Mouse (Mus musculus): ENCODE measurements around the gene Mpdz. TPM values are rescaled to one million over a fixed set of nuclear protein-coding genes. Genes with fewer than 3 reads are reported as not detected.

Gene Mpdz
- polyA plus RNA-seq (2016; fragmentation: Nextera tagmentation; extraction: Ambion mirVana), result 40.1 and 44.0 TPM in 2 replicates

DNA sequence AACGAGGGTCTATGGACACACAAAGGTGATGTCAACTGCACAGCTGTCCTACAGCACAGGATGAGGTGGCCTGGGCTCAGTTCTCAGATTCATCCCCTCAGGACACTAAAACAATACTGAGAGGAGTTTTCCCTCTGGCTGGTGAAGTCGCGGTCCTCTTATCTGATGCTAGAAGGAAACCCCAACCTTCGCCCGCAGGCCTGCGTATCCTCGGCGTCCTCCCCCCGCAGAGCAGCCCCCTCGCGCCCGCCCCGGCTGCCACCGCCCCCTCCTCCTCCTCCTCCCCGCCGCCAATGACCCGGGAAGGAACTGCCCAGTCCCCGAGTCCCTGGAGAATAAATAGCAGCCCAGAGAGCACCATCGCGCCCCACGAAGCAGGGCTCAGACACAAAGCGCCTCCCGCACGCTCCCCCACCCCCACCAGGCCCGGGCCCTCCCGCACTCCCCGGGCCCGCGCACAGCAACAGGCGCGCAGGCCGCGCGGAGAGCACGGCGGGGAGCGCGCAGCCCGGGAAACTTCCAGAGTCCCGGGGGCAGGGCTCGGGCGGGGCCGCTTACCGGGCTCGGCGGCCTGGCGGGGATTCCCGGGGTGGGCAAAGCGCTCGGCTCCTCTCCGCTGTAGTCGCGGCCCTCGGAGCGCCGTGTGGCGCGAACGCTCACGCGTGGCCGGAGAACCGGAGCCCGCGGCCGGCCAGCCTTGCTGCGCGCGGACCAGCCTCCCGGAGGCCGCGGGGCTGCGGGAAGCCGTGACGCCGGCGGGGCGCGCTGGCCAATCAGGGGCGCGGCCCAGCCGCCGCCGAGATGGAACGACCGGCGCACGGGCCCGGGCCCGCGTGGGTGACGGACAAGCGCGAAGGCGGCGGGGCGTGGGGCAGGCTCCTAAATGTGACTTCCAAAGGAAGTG, at the start of gene Mpdz:
Gene Mpdz, minus strand, starts transcription at position 738 of the 904 bp plus-strand sequence.
- H3K9ac ChIP-seq, result peak within 1 kb of the TSS; percentile 86
- H3K4me1 ChIP-seq, result peaks cover 8% of the 10 kb centered on the region; the same call in 1 of the 2 replicates
- H3K4me3 ChIP-seq, result peak within 1 kb of the TSS; percentile 87
- no peaks in the 10 kb centered on the region for H3K9me3 ChIP-seq (replicated peaks)
- ATAC-seq (ENCODE audit: low FRiP score), result peak; percentile 98
- H3K27ac ChIP-seq, result peak within 1 kb of the TSS; percentile 79
- WGBS, result under 1% methylated on average over 94 of the region's 97 CpGs
- H3K27me3 ChIP-seq, result peaks cover 8% of the 10 kb centered on the region; the same call in 1 of the 2 replicates
- peak within 1 kb of the TSS; percentile 69 for H3K4me2 ChIP-seq (replicated peaks)
- H3K36me3 ChIP-seq, result no peaks in the 10 kb centered on the region

DNA sequence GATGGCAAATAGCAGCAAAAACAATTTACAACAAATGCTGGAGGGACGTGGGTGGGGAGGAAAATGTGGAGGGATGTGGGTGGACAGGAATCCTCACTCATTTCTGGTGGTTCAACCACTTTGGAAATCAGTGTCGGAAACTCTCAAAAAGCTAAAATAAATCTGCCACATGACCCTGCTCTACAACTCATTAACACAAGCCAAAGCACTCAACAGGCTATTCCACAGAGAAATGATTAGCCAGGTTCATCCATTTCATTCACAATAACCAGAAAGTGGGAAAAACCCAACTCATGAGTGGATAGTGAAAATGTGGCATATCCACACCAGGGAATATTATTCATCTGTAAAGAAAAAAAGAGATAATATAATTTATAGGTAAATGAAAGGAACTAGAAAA, 47.9 kb upstream of the Mpdz start:
- WGBS, result 90% methylated on average over 2 of the region's 2 CpGs
- no peaks in the 10 kb centered on the region for H3K27me3 ChIP-seq

DNA sequence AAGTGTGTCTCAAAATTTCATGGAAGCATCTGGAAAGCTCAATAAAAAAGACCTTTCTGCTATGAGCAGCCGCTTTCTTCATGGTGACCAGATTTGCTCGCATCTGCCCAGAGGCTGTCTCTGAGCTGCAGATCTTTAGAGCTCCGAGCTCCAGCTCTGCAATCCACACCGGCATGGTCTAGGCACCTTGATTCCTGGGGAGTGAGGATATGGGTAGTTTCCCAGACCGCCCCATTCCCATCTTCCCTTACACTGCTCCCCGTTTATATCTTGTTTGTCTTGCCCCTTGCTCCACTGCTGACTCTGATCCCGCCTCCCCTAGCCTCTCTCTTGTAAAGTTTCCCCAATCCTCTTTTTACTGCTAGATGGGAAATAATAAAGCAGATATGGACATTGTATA, 42.0 kb upstream of the Mpdz start:
- Histone ChIP-seq H3K4me3 (no peak overlapping the region), H3K4me2 (replicated peaks) (no peak overlapping the region), H3K36me3 (no peaks in the 10 kb centered on the region), H3K4me1 (no peaks in the 10 kb centered on the region), H3K27ac (no peak overlapping the region), H3K9ac (no peak overlapping the region), H3K9me3 (replicated peaks) (no peaks in the 10 kb centered on the region), H3K27me3 (no peaks in the 10 kb centered on the region)
- WGBS, result 79% methylated on average over 7 of the region's 7 CpGs
- ATAC-seq (ENCODE audit: low FRiP score), result no peak

More for the DNA sequence above, 47.9 kb upstream of the Mpdz start:
- no peak overlapping the region for H3K4me2 ChIP-seq (replicated peaks)
- no peaks in the 10 kb centered on the region for H3K4me1 ChIP-seq
- H3K9me3 ChIP-seq (replicated peaks), result no peaks in the 10 kb centered on the region
- ATAC-seq (ENCODE audit: low FRiP score), result no peak
- no peaks in the 10 kb centered on the region for H3K36me3 ChIP-seq
- no peak overlapping the region for H3K27ac ChIP-seq
- H3K4me3 ChIP-seq, result no peak overlapping the region
- H3K9ac ChIP-seq, result no peak overlapping the region

- Histone ChIP-seq H3K27me3 (no peaks in the 10 kb centered on the region), H3K9me3 (replicated peaks) (no peaks in the 10 kb centered on the region), H3K4me2 (replicated peaks) (no peak overlapping the region), H3K36me3 (no peaks in the 10 kb centered on the region), H3K9ac (no peak overlapping the region), H3K4me3 (no peak overlapping the region), H3K27ac (no peak overlapping the region), H3K4me1 (no peaks in the 10 kb centered on the region)
- no peak for ATAC-seq (ENCODE audit: low FRiP score)
- 79% methylated on average over 18 of the region's 18 CpGs for WGBS
Observed at GRCm38 (mm10) chr4:81483887-81484602, 41.4 kb upstream of the Mpdz start.

- Histone ChIP-seq H3K4me2 (replicated peaks) (no peak overlapping the region), H3K36me3 (no peaks in the 10 kb centered on the region), H3K9ac (no peak overlapping the region), H3K27ac (no peak overlapping the region), H3K9me3 (replicated peaks) (no peaks in the 10 kb centered on the region), H3K4me3 (no peak overlapping the region), H3K4me1 (no peaks in the 10 kb centered on the region), H3K27me3 (no peaks in the 10 kb centered on the region)
- no peak for ATAC-seq (ENCODE audit: low FRiP score)
- WGBS, result 16% methylated on average over 6 of the region's 6 CpGs
Observed at GRCm38 (mm10) chr4:81483159-81483558, 40.5 kb upstream of the Mpdz start.

DNA sequence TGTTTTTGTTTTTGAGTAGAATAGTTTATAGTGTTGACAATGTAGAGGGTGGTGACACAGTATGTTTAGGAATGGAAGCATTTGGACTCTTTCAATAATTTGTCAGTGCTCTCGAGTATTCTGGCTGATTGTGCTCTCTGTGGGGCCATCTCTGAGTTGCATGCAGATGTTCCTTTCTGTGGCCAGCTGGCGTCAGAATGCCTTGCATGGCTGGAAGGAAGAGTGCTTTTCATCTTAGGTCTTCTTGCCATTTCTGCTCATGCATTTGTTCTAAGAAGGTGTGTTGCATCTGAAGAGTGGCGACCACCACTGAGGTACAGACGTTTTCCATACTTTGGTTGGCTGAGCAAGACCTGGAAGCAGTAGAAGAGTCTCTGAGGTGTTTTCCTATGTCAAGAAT, 24.2 kb upstream of the Mpdz start:
- Histone ChIP-seq H3K9me3 (replicated peaks) (no peaks in the 10 kb centered on the region), H3K27ac (no peak overlapping the region), H3K4me2 (replicated peaks) (no peak overlapping the region), H3K4me1 (no peaks in the 10 kb centered on the region), H3K27me3 (no peaks in the 10 kb centered on the region), H3K36me3 (no peaks in the 10 kb centered on the region), H3K9ac (no peak overlapping the region), H3K4me3 (no peak overlapping the region)
- ATAC-seq (ENCODE audit: low FRiP score), result no peak
- 87% methylated on average over 4 of the region's 4 CpGs for WGBS

- Histone ChIP-seq H3K9ac (no peak overlapping the region), H3K27me3 (no peaks in the 10 kb centered on the region), H3K36me3 (no peaks in the 10 kb centered on the region), H3K9me3 (replicated peaks) (no peaks in the 10 kb centered on the region), H3K4me2 (replicated peaks) (no peak overlapping the region), H3K4me1 (no peaks in the 10 kb centered on the region), H3K27ac (no peak overlapping the region), H3K4me3 (no peak overlapping the region)
- ATAC-seq (ENCODE audit: low FRiP score), result no peak
- 90% methylated on average over 3 of the region's 3 CpGs for WGBS
Observed at GRCm38 (mm10) chr4:81465172-81465571, 22.6 kb upstream of the Mpdz start.

GRCm38 (mm10) chr4:81462253-81462652, 19.6 kb upstream of the Mpdz start:
- 73% methylated on average over 4 of the region's 4 CpGs for WGBS

DNA sequence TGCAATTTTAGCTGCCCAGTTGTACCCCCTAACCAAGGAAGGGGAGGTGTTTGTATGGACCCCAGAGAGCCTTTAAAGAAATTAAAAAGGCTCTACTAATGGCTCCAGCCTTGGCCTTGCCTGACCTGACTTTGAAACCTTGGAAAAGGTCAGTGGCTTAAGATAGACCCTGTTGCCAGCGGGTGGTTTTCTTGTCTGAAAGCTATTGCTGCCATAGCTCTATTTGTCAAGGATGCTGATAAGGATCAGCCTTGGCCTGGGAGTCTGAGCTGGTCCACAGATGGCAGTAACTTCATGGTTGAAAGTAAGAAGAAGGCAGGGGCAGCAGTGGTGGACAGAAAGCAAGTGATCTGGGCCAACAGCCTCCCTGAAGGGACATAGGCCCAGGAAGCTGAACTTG, 16.3 kb upstream of the Mpdz start:
- Histone ChIP-seq H3K27me3 (no peaks in the 10 kb centered on the region), H3K4me1 (no peaks in the 10 kb centered on the region), H3K9ac (no peak overlapping the region), H3K4me3 (no peak overlapping the region), H3K36me3 (no peaks in the 10 kb centered on the region), H3K4me2 (replicated peaks) (no peak overlapping the region), H3K27ac (no peak overlapping the region), H3K9me3 (replicated peaks) (no peaks in the 10 kb centered on the region)
- WGBS, result 89% methylated on average over 1 of the region's 1 CpGs
- no peak for ATAC-seq (ENCODE audit: low FRiP score)

More at GRCm38 (mm10) chr4:81462253-81462652, 19.6 kb upstream of the Mpdz start:
- no peaks in the 10 kb centered on the region for H3K27me3 ChIP-seq
- no peak overlapping the region for H3K9ac ChIP-seq
- no peak overlapping the region for H3K27ac ChIP-seq
- no peak for ATAC-seq (ENCODE audit: low FRiP score)
- no peaks in the 10 kb centered on the region for H3K9me3 ChIP-seq (replicated peaks)
- H3K4me1 ChIP-seq, result no peaks in the 10 kb centered on the region
- H3K36me3 ChIP-seq, result no peaks in the 10 kb centered on the region
- H3K4me2 ChIP-seq (replicated peaks), result no peak overlapping the region
- no peak overlapping the region for H3K4me3 ChIP-seq

- no peak overlapping the region for H3K27ac ChIP-seq
- no peak overlapping the region for H3K4me2 ChIP-seq (replicated peaks)
- WGBS, result 89% methylated on average over 3 of the region's 3 CpGs
- H3K4me1 ChIP-seq, result no peaks in the 10 kb centered on the region
- H3K9ac ChIP-seq, result no peak overlapping the region
- H3K9me3 ChIP-seq (replicated peaks), result no peaks in the 10 kb centered on the region
- H3K4me3 ChIP-seq, result no peak overlapping the region
- no peaks in the 10 kb centered on the region for H3K27me3 ChIP-seq
- H3K36me3 ChIP-seq, result no peaks in the 10 kb centered on the region
- ATAC-seq (ENCODE audit: low FRiP score), result no peak
Observed at GRCm38 (mm10) chr4:81453806-81454205, 11.2 kb upstream of the Mpdz start.

DNA sequence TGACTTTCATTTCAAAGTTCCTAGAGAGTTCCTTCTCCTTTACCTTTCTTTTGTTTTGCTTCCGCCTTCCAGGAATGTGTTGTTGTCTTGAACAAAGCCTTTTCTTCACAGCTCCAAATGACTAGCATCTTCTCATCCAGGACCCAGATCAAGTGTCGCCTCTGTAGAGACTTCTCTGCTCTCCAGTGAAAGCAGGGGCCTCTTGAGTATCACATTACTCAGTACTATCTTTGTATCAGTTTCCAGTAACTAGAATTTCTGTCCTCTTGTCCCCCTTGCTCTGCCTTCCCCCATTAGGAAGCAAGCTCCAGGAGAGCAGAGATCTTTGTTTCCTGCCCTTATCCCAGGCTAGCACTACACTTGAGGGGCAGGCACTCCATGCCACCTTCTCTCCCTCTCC, 9.6 kb upstream of the Mpdz start:
- Histone ChIP-seq H3K9me3 (replicated peaks) (no peaks in the 10 kb centered on the region), H3K4me3 (no peak overlapping the region), H3K36me3 (no peaks in the 10 kb centered on the region), H3K4me2 (replicated peaks) (no peak overlapping the region), H3K9ac (no peak overlapping the region), H3K27ac (no peak overlapping the region), H3K4me1 (no peaks in the 10 kb centered on the region), H3K27me3 (no peaks in the 10 kb centered on the region)
- no peak for ATAC-seq (ENCODE audit: low FRiP score)
- WGBS, result 38% methylated on average over 2 of the region's 2 CpGs

DNA sequence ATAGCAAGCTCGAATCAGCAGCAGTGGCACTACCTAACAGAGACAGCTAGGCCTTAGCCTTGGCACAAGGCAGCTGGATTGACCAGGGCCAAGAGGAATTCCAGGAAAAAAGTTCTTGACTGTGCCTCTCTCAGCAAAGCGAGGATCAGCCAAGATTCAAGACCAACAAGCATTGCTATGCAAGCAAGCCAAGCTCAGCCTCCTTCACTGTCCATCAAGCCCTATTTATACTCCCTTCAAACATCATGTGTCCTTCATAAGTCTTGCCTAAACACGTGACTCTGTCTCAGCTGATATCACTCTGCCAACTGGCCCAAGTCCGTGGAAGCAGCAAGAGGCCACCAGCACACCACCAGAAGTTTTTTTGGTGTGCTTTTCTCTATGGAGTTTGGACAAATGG, 6.8 kb upstream of the Mpdz start:
- H3K4me3 ChIP-seq, result no peak overlapping the region
- no peak overlapping the region for H3K9ac ChIP-seq
- no peak overlapping the region for H3K27ac ChIP-seq
- no peak for ATAC-seq (ENCODE audit: low FRiP score)
- 0 out of 2 replicates have a peak, but pooled peaks cover under 1% of the 10 kb centered on the region for H3K27me3 ChIP-seq
- H3K9me3 ChIP-seq (replicated peaks), result no peaks in the 10 kb centered on the region
- WGBS, result 92% methylated on average over 4 of the region's 4 CpGs
- H3K4me1 ChIP-seq, result no peaks in the 10 kb centered on the region
- H3K36me3 ChIP-seq, result no peaks in the 10 kb centered on the region
- H3K4me2 ChIP-seq (replicated peaks), result no peak overlapping the region
